Mouse (Mus musculus) lung, embryonic 14.5 days (tissue): ENCODE measurements around the gene Smok2a. TPM values are rescaled to one million over a fixed set of nuclear protein-coding genes. Genes with fewer than 3 reads are reported as not detected.
"Not testable (repeated sequence)": the region's sequence is repeated elsewhere in the genome, so short reads cannot be mapped to it uniquely, and the experiment has no call there.

ENCODE experiments used
- ATAC-seq: fragments of 200-750 bp; cut with Nextera tagmentation; 2 replicates; pipeline ENCODE4 v1.8.0; 2017; ENCODE audit warnings: mild to moderate bottlenecking, moderate TSS enrichment, moderate library complexity; ENCODE audit not compliant: insufficient read depth
- DNase-seq: peaks from one replicate; pipeline ENCODE4 v3.0.0-alpha.2; 2015
- H3K27ac ChIP-seq: fragments of 300-500 bp; sonication (generic); 2 replicates; pipeline ENCODE4 v1.5.1; 2014; ENCODE audit warnings: low read depth, mild to moderate bottlenecking, moderate library complexity
- H3K27me3 ChIP-seq: fragments of 300-500 bp; sonication (generic); 2 replicates; pipeline ENCODE4 v1.6.1; 2014; ENCODE audit warnings: low read length, control low read depth; ENCODE audit not compliant: insufficient read depth
- H3K36me3 ChIP-seq: fragments of 300-500 bp; sonication (generic); 2 replicates; pipeline ENCODE4 v1.6.1; 2014; ENCODE audit warnings: control low read depth; ENCODE audit not compliant: insufficient read depth
- H3K4me1 ChIP-seq: fragments of 300-500 bp; sonication (generic); 2 replicates; pipeline ENCODE4 v1.6.1; 2014; ENCODE audit warnings: antibody characterized with exemption, control low read depth; ENCODE audit not compliant: insufficient read depth
- H3K4me2 ChIP-seq: fragments of 300-500 bp; sonication (generic); 2 replicates; pipeline ENCODE4 v1.6.1; 2014; ENCODE audit warnings: mild to moderate bottlenecking
- H3K4me3 ChIP-seq: fragments of 300-500 bp; sonication (generic); 2 replicates; pipeline ENCODE4 v1.5.1; 2014; ENCODE audit warnings: low read depth, low read length
- H3K9ac ChIP-seq: fragments of 300-500 bp; sonication (generic); 2 replicates; pipeline ENCODE4 v1.6.1; 2014
- H3K9me3 ChIP-seq: fragments of 300-500 bp; sonication (generic); 2 replicates; pipeline ENCODE4 v1.6.1; 2016; ENCODE audit warnings: low read depth, low read length, control low read depth
- WGBS: fragments of 180-500 bp; shearing (Covaris S2); extraction: QIAGEN DNeasy Blood & Tissue Kit; methylation state at CpG from one replicate; pipeline ENCODE4 v1.1.7; 2014; 5-methylcytosine and 5-hydroxymethylcytosine counted together
- polyA plus RNA-seq: library from polyadenylated mRNA; unstranded; fragments of >200 nt; fragmentation: Nextera tagmentation; extraction: Ambion mirVana; gene quantifications from 2 replicates; pipeline ENCODE4 v1.2.1, GENCODE M21; 2014

Smok2a gene
- polyA plus RNA-seq, 1 experiment from 2014 or later: not detected

GRCm38 (mm10) chr17:13188846-13189245 lies 32.1 kb upstream of the Smok2a start:
- not testable (repeated sequence) for ATAC-seq, H3K36me3 ChIP-seq

GRCm38 (mm10) chr17:13190836-13191583 lies 30.0 kb upstream of the Smok2a start:
- H3K4me2 ChIP-seq, H3K27ac ChIP-seq, H3K27me3 ChIP-seq, H3K4me1 ChIP-seq, H3K9ac ChIP-seq, H3K4me3 ChIP-seq, H3K36me3 ChIP-seq, DNase-seq: not testable (repeated sequence)
- H3K9me3 ChIP-seq: peaks cover 16% of the 10 kb centered on the region; the same call in 1 of the 2 replicates
- ATAC-seq: peak; percentile 28; the same call in 1 of the 2 replicates
- 80% methylated on average over 10 of the region's 10 CpGs for WGBS

More at GRCm38 (mm10) chr17:13188846-13189245, 32.1 kb upstream of the Smok2a start:
- 85% methylated on average over 2 of the region's 2 CpGs for WGBS
- H3K9me3 ChIP-seq, H3K9ac ChIP-seq, H3K27me3 ChIP-seq, H3K4me2 ChIP-seq, H3K4me1 ChIP-seq, H3K4me3 ChIP-seq, DNase-seq, H3K27ac ChIP-seq: not testable (repeated sequence)

- 60% methylated on average over 4 of the region's 4 CpGs for WGBS
Measured at GRCm38 (mm10) chr17:13196486-13196885, 24.5 kb upstream of the Smok2a start.

GRCm38 (mm10) chr17:13198812-13199211 lies 22.2 kb upstream of the Smok2a start:
- H3K27ac ChIP-seq, DNase-seq, H3K27me3 ChIP-seq, H3K4me2 ChIP-seq, H3K9ac ChIP-seq, H3K4me1 ChIP-seq, H3K4me3 ChIP-seq, ATAC-seq, H3K36me3 ChIP-seq: not testable (repeated sequence)
- 83% methylated on average over 2 of the region's 2 CpGs for WGBS
- H3K9me3 ChIP-seq: peaks cover 18% of the 10 kb centered on the region

More at GRCm38 (mm10) chr17:13196486-13196885, 24.5 kb upstream of the Smok2a start:
- H3K27ac ChIP-seq, H3K4me2 ChIP-seq, H3K36me3 ChIP-seq, H3K4me1 ChIP-seq, ATAC-seq, H3K9ac ChIP-seq, H3K27me3 ChIP-seq, H3K4me3 ChIP-seq, DNase-seq: not testable (repeated sequence)
- peaks cover 18% of the 10 kb centered on the region for H3K9me3 ChIP-seq

GRCm38 (mm10) chr17:13199880-13200409 lies 21.0 kb upstream of the Smok2a start:
- not testable (repeated sequence) for H3K36me3 ChIP-seq, H3K4me3 ChIP-seq, H3K9ac ChIP-seq, H3K4me1 ChIP-seq, H3K27ac ChIP-seq, H3K4me2 ChIP-seq, H3K27me3 ChIP-seq
- peak; percentile 93 for DNase-seq
- ATAC-seq: peak; percentile 46
- H3K9me3 ChIP-seq: peaks cover 18% of the 10 kb centered on the region
- WGBS: 66% methylated on average over 8 of the region's 9 CpGs

- H3K36me3 ChIP-seq, H3K4me3 ChIP-seq, ATAC-seq, H3K4me2 ChIP-seq, H3K9ac ChIP-seq, DNase-seq, H3K27ac ChIP-seq, H3K4me1 ChIP-seq, H3K27me3 ChIP-seq: not testable (repeated sequence)
- peaks cover 13% of the 10 kb centered on the region for H3K9me3 ChIP-seq
- 86% methylated on average over 4 of the region's 4 CpGs for WGBS
Measured at GRCm38 (mm10) chr17:13201551-13201950, 19.4 kb upstream of the Smok2a start.

GRCm38 (mm10) chr17:13202453-13203107 lies 18.4 kb upstream of the Smok2a start:
- not testable (repeated sequence) for H3K27ac ChIP-seq, H3K27me3 ChIP-seq, H3K4me1 ChIP-seq, H3K4me3 ChIP-seq, DNase-seq, H3K9ac ChIP-seq, H3K4me2 ChIP-seq, H3K36me3 ChIP-seq
- peaks cover 17% of the 10 kb centered on the region for H3K9me3 ChIP-seq
- WGBS: 59% methylated on average over 2 of the region's 3 CpGs
- peak; percentile 64 for ATAC-seq

- not testable (repeated sequence) for H3K27me3 ChIP-seq, H3K36me3 ChIP-seq, H3K27ac ChIP-seq, H3K9ac ChIP-seq, ATAC-seq, H3K4me1 ChIP-seq, H3K4me3 ChIP-seq, H3K4me2 ChIP-seq, DNase-seq
- 83% methylated on average over 1 of the region's 1 CpGs for WGBS
- peaks cover 18% of the 10 kb centered on the region for H3K9me3 ChIP-seq
Measured at GRCm38 (mm10) chr17:13205247-13205646, 15.7 kb upstream of the Smok2a start.
